Mouse (Mus musculus) lung, postnatal 0 days (tissue): ENCODE measurements around the gene Gbx1.

ENCODE experiments used
- CTCF ChIP-seq: IDR thresholded peaks from 2 replicates; pipeline ENCODE4 v1.5.1; 2016; ENCODE audit warnings: antibody characterized with exemption, mild to moderate bottlenecking
- EP300 ChIP-seq: IDR thresholded peaks from 2 replicates; pipeline ENCODE4 v1.6.1; 2016; ENCODE audit warnings: antibody characterized with exemption, mild to moderate bottlenecking, control low read depth

GRCm38 (mm10) chr5:24512271-24512670 lies 14.7 kb downstream of the Gbx1 start:
- TF ChIP-seq CTCF (no peak), EP300 (no peak)
